Mouse (Mus musculus) thymus, postnatal 36 days (tissue): Measurements from ENCODE around the gene Gm4559.
"Not testable (repeated sequence)": the region's sequence is repeated elsewhere in the genome, so short reads cannot be mapped to it uniquely, and the experiment has no call there.

Experiments used
- DNase-seq, 2 experiments: peaks; one replicate each; pipeline ENCODE4 v3.0.0; 2022; ENCODE audit warnings: mixed read lengths in 2 of 2

Gm4559 gene

GRCm38 (mm10) chr7:142258254-142258653 lies 15.9 kb downstream of the Gm4559 start, which contains the start of gene Gm2431:
Gm2431 (minus strand) TSS chr7:142258354.
- not testable (repeated sequence) for DNase-seq

GRCm38 (mm10) chr7:142255517-142255916 lies 18.6 kb downstream of the Gm4559 start:
- DNase-seq: peak in 1 of 2 experiments; percentile 4

- DNase-seq: no peak
These were observed 24.3 kb downstream of the Gm4559 start for GRCm38 (mm10) chr7:142249824-142250223.

DNA sequence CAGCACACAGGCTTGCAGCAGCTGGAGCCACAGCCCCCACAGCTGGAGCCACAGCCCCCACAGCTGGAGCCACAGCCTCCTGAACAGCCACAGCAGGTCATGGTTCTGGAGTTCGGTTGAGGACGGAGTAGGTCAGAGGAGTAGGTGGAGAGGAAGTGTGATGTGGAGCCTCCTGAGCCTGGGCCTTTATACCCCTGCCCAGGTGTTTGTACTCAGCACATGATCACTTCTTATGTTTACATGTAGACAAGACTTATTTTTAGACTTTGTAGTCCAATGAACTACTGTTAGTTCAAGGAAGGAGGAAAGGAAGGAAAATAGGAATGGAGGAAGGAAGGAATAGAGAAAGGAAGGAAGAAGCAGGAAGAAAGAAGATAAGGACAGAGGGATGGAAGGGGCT lies 33.2 kb downstream of the Gm4559 start, which contains the start of gene Gm40460:
Gene Gm40460 (minus strand): TSS at position 101 of the 400 bp plus-strand sequence.
- DNase-seq: no peak

- no peak for DNase-seq
These were observed 42.6 kb downstream of the Gm4559 start for GRCm38 (mm10) chr7:142231540-142231939.

DNA sequence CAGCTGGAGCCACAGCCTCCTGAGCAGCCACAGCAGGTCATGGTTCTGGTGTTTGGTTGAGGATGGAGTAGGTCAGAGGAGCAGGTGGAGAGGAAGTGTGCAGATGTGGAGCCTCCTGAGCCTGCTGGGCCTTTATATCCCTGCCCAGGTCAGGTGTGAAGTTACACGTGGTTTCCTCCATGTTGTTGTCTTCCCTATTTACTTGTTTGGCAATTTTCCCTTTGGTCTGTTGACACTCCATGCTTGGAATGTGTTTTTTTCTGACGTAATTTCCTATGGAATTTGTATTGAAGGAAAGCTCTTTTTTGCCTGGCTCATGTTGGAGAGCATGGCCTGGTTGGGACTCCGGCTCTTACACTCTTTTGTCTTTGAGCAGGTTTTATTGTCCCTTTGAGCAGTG lies 44.3 kb downstream of the Gm4559 start, which contains the start of gene Krtap5-5:
Gene Krtap5-5 (minus strand): TSS at position 101 of the 400 bp plus-strand sequence.
- DNase-seq: not testable (repeated sequence)

GRCm38 (mm10) chr7:142224518-142224917 lies 49.6 kb downstream of the Gm4559 start:
- DNase-seq: no peak
